Mouse (Mus musculus) left cerebral cortex, adult 9 months (tissue): Measurements from ENCODE around the gene Arid3a.
"Not testable (repeated sequence)": the region's sequence is repeated elsewhere in the genome, so short reads cannot be mapped to it uniquely, and the experiment has no call there.

ENCODE experiments used
- DNase-seq, 2 experiments: peaks; one replicate each; pipeline ENCODE4 v3.0.0; 2022; ENCODE audit warnings: low spot score in 2 of 2

Gene Arid3a

GRCm38 (mm10) chr10:79946752-79947322 is 20.0 kb downstream of the Arid3a start:
- DNase-seq: no peak

GRCm38 (mm10) chr10:79947502-79947901 is 20.7 kb downstream of the Arid3a start:
- DNase-seq: no peak

- no peak for DNase-seq
These were observed 23.0 kb downstream of the Arid3a start for GRCm38 (mm10) chr10:79949873-79950272.

GRCm38 (mm10) chr10:79950661-79951060 is 23.8 kb downstream of the Arid3a start:
- no peak for DNase-seq

GRCm38 (mm10) chr10:79953946-79954345 is 27.1 kb downstream of the Arid3a start:
- peak in 1 of 2 experiments; percentile 38 for DNase-seq

- no peak for DNase-seq
These were observed 28.8 kb downstream of the Arid3a start for GRCm38 (mm10) chr10:79955691-79956090.

- no peak for DNase-seq
These were observed 29.9 kb downstream of the Arid3a start for GRCm38 (mm10) chr10:79956643-79957154.

- DNase-seq: peak in 1 of 2 experiments; percentile 80
These were observed 31.4 kb downstream of the Arid3a start for GRCm38 (mm10) chr10:79958140-79958816.

- not testable (repeated sequence) for DNase-seq
These were observed 32.6 kb downstream of the Arid3a start for GRCm38 (mm10) chr10:79959412-79959811.

GRCm38 (mm10) chr10:79959847-79960601 is 33.2 kb downstream of the Arid3a start, which contains the start of gene Wdr18:
Gene Wdr18, plus strand, starts transcription at chr10:79960152.
- peak; percentile 99 to 100 for DNase-seq

GRCm38 (mm10) chr10:79960671-79961294 is 33.9 kb downstream of the Arid3a start:
- no peak for DNase-seq

GRCm38 (mm10) chr10:79964727-79965126 is 37.9 kb downstream of the Arid3a start:
- no peak for DNase-seq

- DNase-seq: no peak
These were observed 38.5 kb downstream of the Arid3a start for GRCm38 (mm10) chr10:79965325-79965724.

- no peak for DNase-seq
These were observed 40.1 kb downstream of the Arid3a start for GRCm38 (mm10) chr10:79966886-79967400.

- DNase-seq: no peak
These were observed 41.3 kb downstream of the Arid3a start for GRCm38 (mm10) chr10:79968181-79968580.

GRCm38 (mm10) chr10:79969124-79969568 is 42.3 kb downstream of the Arid3a start:
- no peak for DNase-seq

- no peak for DNase-seq
These were observed 43.8 kb downstream of the Arid3a start, which contains the start of gene Grin3b for GRCm38 (mm10) chr10:79970415-79971182. Gene Grin3b, plus strand, starts transcription at chr10:79970715.

- DNase-seq: no peak
These were observed 44.3 kb downstream of the Arid3a start for GRCm38 (mm10) chr10:79971183-79971497.

- DNase-seq: no peak
These were observed 46.0 kb downstream of the Arid3a start for GRCm38 (mm10) chr10:79972831-79973230.

GRCm38 (mm10) chr10:79974087-79974486 is 47.2 kb downstream of the Arid3a start:
- DNase-seq: no peak

GRCm38 (mm10) chr10:79974668-79975067 is 47.8 kb downstream of the Arid3a start:
- DNase-seq: no peak
